Mouse (Mus musculus) telencephalon, adult 2 months (tissue): ENCODE measurements at regions not wholly inside any gene's neighbourhood (a gene's known extent, or its start where the extent isn't known, plus 50 kb on each side); places are given as distances from the start of the nearest gene placed in this dataset.
A peak's percentile ranks its signal among the peaks of the same experiment; 100 is the strongest.

Source experiments
- DNase-seq: peaks from one replicate; pipeline ENCODE4 v3.0.0-alpha.2; 2011; ENCODE audit warnings: low read depth, low spot score

- no peak for DNase-seq
Measured at GRCm38 (mm10) chr6:84514623-84515022, 79.1 kb downstream of the Cyp26b1 start.

GRCm38 (mm10) chr6:84508598-84508997, 85.1 kb downstream of the Cyp26b1 start:
- DNase-seq = no peak

- DNase-seq = no peak
Measured at GRCm38 (mm10) chr6:84506675-84507074, 87.0 kb downstream of the Cyp26b1 start.

GRCm38 (mm10) chr6:84500255-84500886, 93.3 kb downstream of the Cyp26b1 start:
- no peak for DNase-seq

- no peak for DNase-seq
Measured at GRCm38 (mm10) chr6:84498076-84498475, 95.6 kb downstream of the Cyp26b1 start.

- DNase-seq = no peak
Measured at GRCm38 (mm10) chr6:84493676-84494075, 100.0 kb downstream of the Cyp26b1 start.

GRCm38 (mm10) chr6:84493169-84493568, 100.5 kb downstream of the Cyp26b1 start:
- no peak for DNase-seq

GRCm38 (mm10) chr6:84492594-84492993, 101.1 kb downstream of the Cyp26b1 start:
- peak; percentile 18 for DNase-seq

GRCm38 (mm10) chr6:84491106-84491505, 102.6 kb downstream of the Cyp26b1 start:
- no peak for DNase-seq

GRCm38 (mm10) chr6:84481205-84481604, 112.5 kb downstream of the Cyp26b1 start:
- DNase-seq = no peak

- no peak for DNase-seq
Measured at GRCm38 (mm10) chr6:84477072-84477471, 116.6 kb downstream of the Cyp26b1 start.

GRCm38 (mm10) chr6:84476466-84476865, 117.2 kb downstream of the Cyp26b1 start:
- no peak for DNase-seq

GRCm38 (mm10) chr6:84474835-84475234, 118.9 kb downstream of the Cyp26b1 start:
- DNase-seq = no peak

GRCm38 (mm10) chr6:84473171-84473570, 120.5 kb downstream of the Cyp26b1 start:
- no peak for DNase-seq

- DNase-seq = no peak
Measured at GRCm38 (mm10) chr6:84472287-84472686, 121.4 kb downstream of the Cyp26b1 start.

- DNase-seq = no peak
Measured at GRCm38 (mm10) chr6:84467319-84467718, 126.4 kb downstream of the Cyp26b1 start.

- DNase-seq = peak; percentile 64
Measured at GRCm38 (mm10) chr6:84466223-84466622, 127.5 kb downstream of the Cyp26b1 start.

GRCm38 (mm10) chr6:84465596-84465995, 128.1 kb downstream of the Cyp26b1 start:
- DNase-seq = no peak

GRCm38 (mm10) chr6:84463592-84464367, 129.9 kb downstream of the Cyp26b1 start:
- DNase-seq = no peak

- DNase-seq = no peak
Measured at GRCm38 (mm10) chr6:84456803-84457202, 136.9 kb downstream of the Cyp26b1 start.

- DNase-seq = peak; percentile 64
Measured at GRCm38 (mm10) chr6:84445093-84445492, 148.6 kb downstream of the Cyp26b1 start.

- DNase-seq = peak; percentile 71
Measured at GRCm38 (mm10) chr6:84442667-84443066, 151.0 kb downstream of the Cyp26b1 start.
